Mouse (Mus musculus): ENCODE results near the gene Micu2. TPM values are rescaled to one million over a fixed set of nuclear protein-coding genes. Genes with fewer than 3 reads are reported as not detected.

The Micu2 gene
- total RNA-seq, 1 experiment from 2014 or later: 101 TPM

GRCm38 (mm10) chr14:57877921-57878320, 121.1 kb downstream of the Micu2 start:
- ATAC-seq (replicated peaks in 1 of 2; ENCODE audit: insufficient read depth in 1 of 2, low FRiP score in 2 of 2, low TSS enrichment in 1 of 2, low read depth in 1 of 2, poor library complexity in 2 of 2, severe bottlenecking in 2 of 2): no peak

- no peak for ATAC-seq (replicated peaks in 1 of 2; ENCODE audit: insufficient read depth in 1 of 2, low FRiP score in 2 of 2, low TSS enrichment in 1 of 2, low read depth in 1 of 2, poor library complexity in 2 of 2, severe bottlenecking in 2 of 2)
Observed at GRCm38 (mm10) chr14:57866676-57867276, 132.3 kb downstream of the Micu2 start.

Other genes starting within 250 kb of the Micu2 start
- gene Lats2, start 240.9 kb downstream of the Micu2 start, total RNA-seq (2017): 13.1 and 14.6 TPM in 2 replicates
- gene Sap18, start 201.1 kb downstream of the Micu2 start, total RNA-seq (2017): 43.7 and 52.1 TPM in 2 replicates
- gene Ska3, start 173.1 kb downstream of the Micu2 start, total RNA-seq (2017): 30.1 and 31.7 TPM in 2 replicates
- gene Mrpl57, start 173.0 kb downstream of the Micu2 start, total RNA-seq (2017): 27.0 and 28.4 TPM in 2 replicates
- 43.2 and 51.2 TPM in 2 replicates for gene Zdhhc20, start 109.0 kb downstream of the Micu2 start, total RNA-seq (2017)
- gene Fgf9, start 71.3 kb upstream of the Micu2 start, total RNA-seq (2017): not detected in 2 replicates